Mouse (Mus musculus) T-cell, adult 66 days (primary cell): Measurements from ENCODE around the gene Onecut3. TPM values are rescaled to one million over a fixed set of nuclear protein-coding genes. Genes with fewer than 3 reads are reported as not detected.

Source experiments
- total RNA-seq, 2 experiments: library from RNA; stranded (reverse); gene quantifications; 3 replicates in 1 of 2; 4 replicates in 1 of 2; pipeline ENCODE4 v1.2.4; 2023

Gene Onecut3
- total RNA-seq = not detected

DNA sequence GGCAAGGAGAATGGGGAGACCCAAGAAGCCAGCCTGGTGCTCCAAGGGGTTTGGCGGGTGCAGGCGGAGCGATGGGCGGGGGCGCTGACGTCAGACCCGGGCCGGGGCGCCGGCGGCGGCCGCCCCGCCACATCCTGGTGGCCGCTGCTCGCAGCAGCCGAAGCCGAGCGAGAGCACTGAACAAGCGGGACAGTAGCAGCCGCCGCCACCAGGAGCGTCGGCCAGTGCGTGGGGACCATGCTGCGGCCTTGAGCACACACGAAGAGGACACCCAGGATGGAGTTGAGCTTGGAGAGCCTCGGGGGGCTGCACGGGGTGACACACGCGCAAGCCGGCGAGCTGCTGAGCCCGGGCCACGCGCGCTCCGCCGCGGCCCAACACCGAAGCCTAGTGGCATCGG, at the start of gene Onecut3:
Gene Onecut3, plus strand, starts transcription at position 104 of the 400 bp plus-strand sequence.

DNA sequence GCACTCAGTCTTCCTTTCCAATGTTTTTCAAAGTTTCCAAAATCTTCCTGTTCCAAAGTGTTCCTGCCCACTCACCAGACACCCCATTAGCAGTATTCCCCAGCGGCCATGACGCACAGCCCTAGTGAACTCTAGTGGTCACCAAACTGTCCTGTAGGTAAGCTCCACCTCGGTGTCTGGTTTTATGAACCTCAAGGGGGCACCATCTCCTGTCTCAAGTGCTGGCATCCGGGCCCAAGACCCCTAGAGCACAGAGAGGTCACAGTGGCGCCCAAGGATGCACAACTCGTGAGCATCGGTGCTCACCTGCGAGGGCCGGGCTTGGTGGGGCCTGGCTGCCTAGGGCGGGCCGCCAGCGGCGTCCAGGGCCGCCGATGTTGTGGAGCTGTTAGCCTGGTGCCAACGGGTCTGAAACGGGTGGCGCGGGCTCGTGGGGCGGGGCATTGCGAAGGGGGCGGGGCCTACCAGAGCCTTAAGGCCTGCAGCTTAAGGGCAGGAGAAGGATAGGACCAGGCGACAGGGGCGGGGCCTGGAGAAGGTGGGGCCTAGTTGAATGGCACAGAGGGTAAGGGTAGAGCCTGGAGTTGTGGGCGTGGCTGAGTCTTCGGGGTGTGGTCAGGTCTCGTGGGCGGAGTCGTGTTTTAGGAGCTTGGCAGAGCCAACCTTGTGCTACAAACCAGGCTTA, 44.2 kb downstream of the Onecut3 start, which contains the start of gene Atp8b3:
Gene Atp8b3, minus strand, starts transcription at position 415 of the 685 bp plus-strand sequence.

DNA sequence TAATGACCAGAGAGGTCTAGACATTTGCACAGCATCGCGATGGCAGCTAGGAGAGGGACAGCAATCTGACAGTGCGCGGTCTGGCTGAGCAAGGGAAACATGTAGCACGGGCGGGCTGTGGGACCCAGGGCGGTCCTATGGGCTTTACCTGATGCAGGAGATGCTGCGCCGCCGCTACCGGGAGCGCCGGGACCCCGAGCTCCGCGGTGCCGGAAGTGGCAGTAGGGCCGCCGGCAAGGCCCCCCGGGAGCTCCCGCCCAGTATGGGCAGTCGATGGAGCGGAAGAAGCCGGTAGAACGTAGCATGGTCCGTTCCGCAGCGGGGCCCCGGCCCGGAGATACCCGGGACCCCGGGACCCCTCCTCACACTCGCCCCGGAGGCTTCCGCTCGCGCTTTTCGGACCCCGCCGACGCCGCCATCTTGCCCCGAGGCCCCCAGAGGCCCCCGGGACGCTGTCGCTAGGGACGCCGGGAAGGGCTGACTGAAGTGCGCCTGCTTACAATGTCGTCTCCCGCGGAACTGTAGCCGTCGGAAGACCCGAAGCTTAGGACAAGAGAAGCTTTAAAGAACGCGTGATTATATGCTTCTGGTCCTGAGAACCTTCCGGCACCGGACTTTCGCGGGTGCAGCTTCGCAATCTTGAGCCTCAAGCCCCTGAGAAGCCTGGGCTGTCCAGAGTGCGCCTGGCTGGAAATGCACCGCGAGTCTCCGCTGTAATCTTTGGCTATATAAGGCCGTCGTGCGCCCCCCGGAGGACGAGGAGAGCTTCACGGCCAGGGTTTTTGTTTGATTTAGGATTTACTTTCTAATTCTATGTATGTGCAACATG, 66.7 kb downstream of the Onecut3 start, which contains the start of gene Rexo1:
Gene Rexo1, minus strand, starts transcription at position 445 of the 829 bp plus-strand sequence.

Other genes starting within 250 kb of the Onecut3 start
- gene Ndufs7, start 245.7 kb upstream of the Onecut3 start, total RNA-seq = 100 to 1,000 TPM in 1 of 2 experiments, 10 to 100 TPM in 1; 99.2 to 104 TPM
- not detected for gene Gamt, start 233.8 kb upstream of the Onecut3 start, total RNA-seq
- gene Dazap1, start 233.3 kb upstream of the Onecut3 start, total RNA-seq = 100 to 1,000 TPM; 175 to 182 TPM
- gene Rps15, start 202.4 kb upstream of the Onecut3 start, total RNA-seq = 1,000 to 10,000 TPM; 3,585 to 3,724 TPM
- 1 to 10 TPM in 1 of 2 experiments, under 1 TPM in 1; 0.09 to 1.0 TPM for gene Apc2, start 198.9 kb upstream of the Onecut3 start, total RNA-seq
- 10 to 100 TPM; 25.0 to 28.7 TPM for gene 2310011J03Rik, start 174.3 kb upstream of the Onecut3 start, total RNA-seq
- 1 to 10 TPM; 2.9 to 3.1 TPM for gene Pcsk4, start 165.3 kb upstream of the Onecut3 start, total RNA-seq
- under 1 TPM in 1 of 2 experiments, not detected in 1; 0.90 TPM for gene Reep6, start 164.9 kb upstream of the Onecut3 start, total RNA-seq
- gene Adamtsl5, start 146.4 kb upstream of the Onecut3 start, total RNA-seq = not detected
- not detected for gene Plk5, start 138.4 kb upstream of the Onecut3 start, total RNA-seq
- gene Mex3d, start 107.2 kb upstream of the Onecut3 start, total RNA-seq = 1 to 10 TPM; 8.0 to 8.7 TPM
- gene Mbd3, start 95.3 kb upstream of the Onecut3 start, total RNA-seq = 100 to 1,000 TPM; 107 to 120 TPM
- 10 to 100 TPM; 63.7 to 70.9 TPM for gene Uqcr11, start 88.0 kb upstream of the Onecut3 start, total RNA-seq
- gene Tcf3, start 61.2 kb upstream of the Onecut3 start, total RNA-seq = 10 to 100 TPM; 98.1 to 99.2 TPM
- not detected for gene Atp8b3, start 44.3 kb downstream of the Onecut3 start, total RNA-seq
- 100 to 1,000 TPM; 123 to 132 TPM for gene Rexo1, start 66.7 kb downstream of the Onecut3 start, total RNA-seq
- gene Klf16, start 82.5 kb downstream of the Onecut3 start, total RNA-seq = 10 to 100 TPM; 27.9 to 29.2 TPM
- 10 to 100 TPM; 49.3 to 56.2 TPM for gene Abhd17a, start 95.5 kb downstream of the Onecut3 start, total RNA-seq
- 10 to 100 TPM; 52.6 to 54.4 TPM for gene Scamp4, start 108.0 kb downstream of the Onecut3 start, total RNA-seq
- 1 to 10 TPM; 3.0 to 4.8 TPM for gene Adat3, start 108.0 kb downstream of the Onecut3 start, total RNA-seq
- gene Gm49322, start 111.2 kb downstream of the Onecut3 start, total RNA-seq = 1 to 10 TPM; 4.5 to 7.9 TPM
- gene Csnk1g2, start 128.0 kb downstream of the Onecut3 start, total RNA-seq = 100 to 1,000 TPM; 212 to 215 TPM
- 10 to 100 TPM; 26.6 to 27.7 TPM for gene Btbd2, start 162.2 kb downstream of the Onecut3 start, total RNA-seq
- gene Mknk2, start 183.3 kb downstream of the Onecut3 start, total RNA-seq = 100 to 1,000 TPM; 280 to 313 TPM
- 100 to 1,000 TPM; 151 to 180 TPM for gene Mob3a, start 207.1 kb downstream of the Onecut3 start, total RNA-seq
- gene Izumo4, start 207.3 kb downstream of the Onecut3 start, total RNA-seq = 10 to 100 TPM; 56.2 to 88.3 TPM
- gene Ap3d1, start 247.4 kb downstream of the Onecut3 start, total RNA-seq = 100 to 1,000 TPM; 144 to 150 TPM